Mouse (Mus musculus): ENCODE results near the gene Ccdc149. TPM values are rescaled to one million over a fixed set of nuclear protein-coding genes. Genes with fewer than 3 reads are reported as not detected.
A peak's percentile ranks its signal among the peaks of the same experiment; 100 is the strongest.

The Ccdc149 gene
- 0.26 and 0.42 TPM in 2 replicates for polyA plus RNA-seq (2015; fragmentation: Nextera tagmentation; extraction: Ambion mirVana)

GRCm38 (mm10) chr5:52470991-52471801, at the start of gene Ccdc149:
TSS of gene Ccdc149 (minus strand) at chr5:52471521.
- DNase-seq (ENCODE audit: low spot score): peak; percentile 11

GRCm38 (mm10) chr5:52519921-52520320, 48.6 kb upstream of the Ccdc149 start:
- DNase-seq (ENCODE audit: low spot score): no peak

- no peak for DNase-seq (ENCODE audit: low spot score)
Measured at GRCm38 (mm10) chr5:52516072-52516476, 44.8 kb upstream of the Ccdc149 start.

GRCm38 (mm10) chr5:52515246-52516021, 44.1 kb upstream of the Ccdc149 start:
- DNase-seq (ENCODE audit: low spot score): peak; percentile 58

GRCm38 (mm10) chr5:52511089-52511488, 39.8 kb upstream of the Ccdc149 start:
- DNase-seq (ENCODE audit: low spot score): no peak

- no peak for DNase-seq (ENCODE audit: low spot score)
Measured at GRCm38 (mm10) chr5:52509416-52509815, 38.1 kb upstream of the Ccdc149 start.

- no peak for DNase-seq (ENCODE audit: low spot score)
Measured at GRCm38 (mm10) chr5:52504666-52505065, 33.3 kb upstream of the Ccdc149 start.

- DNase-seq (ENCODE audit: low spot score): no peak
Measured at GRCm38 (mm10) chr5:52504148-52504547, 32.8 kb upstream of the Ccdc149 start.

GRCm38 (mm10) chr5:52495671-52496070, 24.4 kb upstream of the Ccdc149 start:
- DNase-seq (ENCODE audit: low spot score): no peak

GRCm38 (mm10) chr5:52491496-52491895, 20.2 kb upstream of the Ccdc149 start:
- DNase-seq (ENCODE audit: low spot score): no peak

GRCm38 (mm10) chr5:52487559-52488430, 16.5 kb upstream of the Ccdc149 start:
- no peak for DNase-seq (ENCODE audit: low spot score)

GRCm38 (mm10) chr5:52476826-52477225, 5.5 kb upstream of the Ccdc149 start:
- DNase-seq (ENCODE audit: low spot score): no peak

GRCm38 (mm10) chr5:52476292-52476701, 5.0 kb upstream of the Ccdc149 start:
- peak; percentile 27 for DNase-seq (ENCODE audit: low spot score)

GRCm38 (mm10) chr5:52473988-52474387, 2.7 kb upstream of the Ccdc149 start:
- no peak for DNase-seq (ENCODE audit: low spot score)

GRCm38 (mm10) chr5:52470551-52470950, 770 bp downstream of the Ccdc149 start:
- no peak for DNase-seq (ENCODE audit: low spot score)

GRCm38 (mm10) chr5:52467841-52468240, 3.5 kb downstream of the Ccdc149 start:
- no peak for DNase-seq (ENCODE audit: low spot score)

- DNase-seq (ENCODE audit: low spot score): no peak
Measured at GRCm38 (mm10) chr5:52462447-52462846, 8.9 kb downstream of the Ccdc149 start.

- DNase-seq (ENCODE audit: low spot score): no peak
Measured at GRCm38 (mm10) chr5:52461434-52462124, 9.7 kb downstream of the Ccdc149 start.

GRCm38 (mm10) chr5:52459308-52459707, 12.0 kb downstream of the Ccdc149 start:
- no peak for DNase-seq (ENCODE audit: low spot score)

GRCm38 (mm10) chr5:52457154-52457553, 14.2 kb downstream of the Ccdc149 start:
- no peak for DNase-seq (ENCODE audit: low spot score)

GRCm38 (mm10) chr5:52450821-52451220, 20.5 kb downstream of the Ccdc149 start:
- no peak for DNase-seq (ENCODE audit: low spot score)

Data from thymus, postnatal 0 days (tissue).